In genomic region chr6:114394982-114395381, GRCm38 (mm10) we compare ENCODE assay signal across 13 mouse cellular contexts. TPM values are rescaled to one million over a fixed set of nuclear protein-coding genes. Genes with fewer than 3 reads are reported as not detected.
"Had no signal": no experiment of that assay in that cellular context is flagged by ENCODE, and none has a peak within 500 bp of the region (broad histone marks: within the 10 kb centered on the region; RNA-seq: fewer than 3 reads in every experiment).

No protein-coding gene starts in this region.

- H3K36me3 ChIP-seq: kidney, embryonic 15.5 days; limb, embryonic 10.5 days; midbrain, embryonic 13.5 days; stomach, embryonic 15.5 days had no signal

- ATAC-seq: midbrain, embryonic 13.5 days had no signal

- H3K27ac ChIP-seq: kidney, embryonic 15.5 days; left cerebral cortex, adult 2 months; limb, embryonic 10.5 days; midbrain, embryonic 13.5 days; stomach, embryonic 15.5 days had no signal

- H3K9me3 ChIP-seq: kidney, embryonic 15.5 days; limb, embryonic 10.5 days; midbrain, embryonic 13.5 days; stomach, embryonic 15.5 days had no signal

- H3K4me3 ChIP-seq: kidney, embryonic 15.5 days; left cerebral cortex, adult 2 months; limb, embryonic 10.5 days; midbrain, embryonic 13.5 days; stomach, embryonic 15.5 days had no signal

- DNase-seq: kidney, adult 18-20 months; kidney, postnatal 14 days; right cerebral cortex, postnatal 14 days; thymus, adult 2 months; thymus, postnatal 25 days had no signal

- H3K4me2 ChIP-seq: kidney, embryonic 15.5 days; liver, embryonic 11.5 days; midbrain, embryonic 13.5 days; stomach, embryonic 15.5 days had no signal

- H3K9ac ChIP-seq: kidney, embryonic 15.5 days; midbrain, embryonic 13.5 days; stomach, embryonic 15.5 days had no signal

RNA-seq across cellular contexts. Expression of gene Hrh1, which starts 2.8 kb away (rescaled TPM):
- total RNA-seq: megakaryocyte progenitor cell, adult 5-6 weeks had no signal
- polyA plus RNA-seq: limb, embryonic 10.5 days; liver, embryonic 16.5 days had no signal
